Mouse (Mus musculus) right cerebral cortex, postnatal 25 days (tissue): ENCODE results near the gene Gm45208.
"Not testable (repeated sequence)": the region's sequence is repeated elsewhere in the genome, so short reads cannot be mapped to it uniquely, and the experiment has no call there.

Source experiments
- DNase-seq: peaks from one replicate; pipeline ENCODE4 v3.0.0; 2022

The Gm45208 gene

GRCm38 (mm10) chrX:7728215-7728921 lies 6.3 kb downstream of the Gm45208 start, which contains the start of gene Praf2:
Praf2 (plus strand) TSS chrX:7728439.
- DNase-seq, result peak; percentile 82

GRCm38 (mm10) chrX:7728922-7729265 lies 6.8 kb downstream of the Gm45208 start:
- no peak for DNase-seq

- DNase-seq, result peak; percentile 44
Observed at GRCm38 (mm10) chrX:7733571-7734156, 11.6 kb downstream of the Gm45208 start.

- DNase-seq, result no peak
Observed at GRCm38 (mm10) chrX:7739336-7740081, 17.5 kb downstream of the Gm45208 start.

GRCm38 (mm10) chrX:7740082-7740819 lies 18.2 kb downstream of the Gm45208 start:
- DNase-seq, result no peak

- DNase-seq, result no peak
Observed at GRCm38 (mm10) chrX:7741103-7741502, 19.1 kb downstream of the Gm45208 start.

GRCm38 (mm10) chrX:7743470-7743869 lies 21.4 kb downstream of the Gm45208 start:
- no peak for DNase-seq

- no peak for DNase-seq
Observed at GRCm38 (mm10) chrX:7744940-7745339, 22.9 kb downstream of the Gm45208 start.

GRCm38 (mm10) chrX:7745429-7745828 lies 23.4 kb downstream of the Gm45208 start:
- DNase-seq, result no peak

GRCm38 (mm10) chrX:7750432-7751116 lies 28.5 kb downstream of the Gm45208 start, which contains the start of gene Ccdc120:
Ccdc120 (minus strand) TSS chrX:7750905.
- peak; percentile 75 for DNase-seq

GRCm38 (mm10) chrX:7753627-7754026 lies 31.6 kb downstream of the Gm45208 start:
- DNase-seq, result not testable (repeated sequence)

- DNase-seq, result peak; percentile 87
Observed at GRCm38 (mm10) chrX:7762137-7762920, 40.3 kb downstream of the Gm45208 start, which contains the start of gene Tfe3. Tfe3 (plus strand) TSS chrX:7762560.

GRCm38 (mm10) chrX:7762921-7763197 lies 40.8 kb downstream of the Gm45208 start:
- DNase-seq, result no peak

- DNase-seq, result peak; percentile 6
Observed at GRCm38 (mm10) chrX:7763631-7764393, 41.8 kb downstream of the Gm45208 start.

GRCm38 (mm10) chrX:7764657-7765280 lies 42.7 kb downstream of the Gm45208 start:
- no peak for DNase-seq

GRCm38 (mm10) chrX:7765281-7765670 lies 43.2 kb downstream of the Gm45208 start:
- no peak for DNase-seq

- peak; percentile 37 for DNase-seq
Observed at GRCm38 (mm10) chrX:7765764-7766163, 43.7 kb downstream of the Gm45208 start.

GRCm38 (mm10) chrX:7769302-7770017 lies 47.4 kb downstream of the Gm45208 start:
- no peak for DNase-seq

GRCm38 (mm10) chrX:7772766-7773165 lies 50.7 kb downstream of the Gm45208 start:
- no peak for DNase-seq
